Mouse (Mus musculus): Measurements from ENCODE around the gene Herpud1. TPM values are rescaled to one million over a fixed set of nuclear protein-coding genes. Genes with fewer than 3 reads are reported as not detected.
A peak's percentile ranks its signal among the peaks of the same experiment; 100 is the strongest.
"Not testable (repeated sequence)": the region's sequence is repeated elsewhere in the genome, so short reads cannot be mapped to it uniquely, and the experiment has no call there.

The Herpud1 gene
- total and polyA plus RNA-seq, 2 experiments = 421 to 575 TPM

DNA sequence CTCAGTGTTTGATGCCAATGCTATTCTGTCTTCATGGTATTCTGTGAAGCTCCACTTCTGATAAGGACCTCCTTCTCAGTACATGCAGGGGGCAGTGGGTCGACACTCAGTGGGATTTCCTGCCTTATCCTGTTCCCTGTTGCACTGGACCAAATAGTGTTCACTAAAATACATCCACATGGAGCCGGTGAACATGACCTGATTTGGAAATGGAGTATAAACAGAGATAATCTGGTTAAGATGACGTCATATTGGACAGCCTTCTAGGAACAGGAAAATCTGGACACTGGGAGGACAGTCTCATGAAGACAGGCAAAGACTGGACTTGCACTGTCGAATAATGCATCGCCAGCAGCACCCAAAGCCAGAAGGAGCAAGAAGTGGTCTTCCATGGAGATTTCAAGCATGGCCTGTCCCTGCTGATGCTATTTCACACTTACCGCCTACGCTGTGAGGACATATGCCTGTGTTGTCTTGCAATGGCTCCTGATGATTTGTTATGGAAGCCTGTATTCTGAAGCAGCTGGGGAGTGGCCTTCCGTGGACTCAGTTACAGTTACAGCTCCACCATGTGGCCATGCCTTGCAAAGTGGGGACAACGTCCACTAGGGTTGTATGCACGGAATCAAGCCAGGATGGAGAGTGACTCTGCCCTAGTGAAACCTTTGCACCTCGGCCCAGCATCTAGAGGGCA, 10.9 kb downstream of the Herpud1 start:
- Histone ChIP-seq H3K27me3 (ENCODE audit: control insufficient read depth, insufficient read depth, low read length) (no peaks in the 10 kb centered on the region), H3K4me1 (ENCODE audit: control insufficient read depth, insufficient read depth, low read length) (peaks cover 7% of the 10 kb centered on the region; the same call in 1 of the 2 replicates), H3K79me2 (ENCODE audit: control insufficient read depth, insufficient read depth, low read length) (no peaks in the 10 kb centered on the region), H3K27ac (replicated peaks; ENCODE audit: insufficient read depth, low read depth, low read length) (peak overlapping the region; percentile 5; the same call in 1 of the 2 replicates), H3K9ac (ENCODE audit: low read depth, low read length) (no peak overlapping the region), H3K36me3 (ENCODE audit: control insufficient read depth, insufficient read depth, low read length) (peaks cover 46% of the 10 kb centered on the region), H3K4me3 (ENCODE audit: insufficient read depth, low read depth, low read length) (no peak overlapping the region)
- DNase-seq (ENCODE audit: extremely low read depth, low read depth, low spot score) = peak; percentile 90
- 14% methylated on average over 11 of the region's 11 CpGs for WGBS
- TF ChIP-seq CTCF (IDR thresholded peaks at IDR 0.05; ENCODE audit: low read depth, low read length) (peak; percentile 91), POLR2A (IDR thresholded peaks at IDR 0.05; ENCODE audit: extremely low read depth, insufficient read depth, low read length) (no peak)

DNA sequence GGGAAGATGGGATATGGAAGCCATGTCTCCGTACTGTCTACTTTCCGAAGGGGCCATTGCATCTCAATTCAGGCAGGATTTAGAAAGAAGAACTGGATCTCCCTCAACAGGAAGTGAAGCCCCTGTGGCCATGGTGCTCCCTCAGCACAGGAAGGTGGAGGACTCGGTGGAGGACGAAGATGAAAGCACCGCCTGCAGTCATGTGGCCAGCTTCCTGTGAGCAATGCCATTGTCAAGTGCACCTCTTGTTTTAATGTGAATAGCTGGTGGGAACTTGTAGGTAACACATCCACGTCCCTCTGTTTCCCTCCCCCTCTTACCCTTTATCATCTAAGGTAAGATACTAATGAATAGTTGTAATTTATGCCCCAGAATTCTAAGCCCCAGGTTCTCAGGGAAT, 12.3 kb downstream of the Herpud1 start:
- H3K4me1 ChIP-seq (ENCODE audit: control insufficient read depth, insufficient read depth, low read length) = peaks cover 2% of the 10 kb centered on the region; the same call in 1 of the 2 replicates
- no peak for DNase-seq (ENCODE audit: extremely low read depth, low read depth, low spot score)
- 70% methylated on average over 6 of the region's 6 CpGs for WGBS
- no peak overlapping the region for H3K9ac ChIP-seq (ENCODE audit: low read depth, low read length)
- H3K27me3 ChIP-seq (ENCODE audit: control insufficient read depth, insufficient read depth, low read length) = no peaks in the 10 kb centered on the region
- no peak overlapping the region; the same call in 1 of the 2 replicates for H3K27ac ChIP-seq (replicated peaks; ENCODE audit: insufficient read depth, low read depth, low read length)
- H3K36me3 ChIP-seq (ENCODE audit: control insufficient read depth, insufficient read depth, low read length) = peaks cover 33% of the 10 kb centered on the region
- H3K79me2 ChIP-seq (ENCODE audit: control insufficient read depth, insufficient read depth, low read length) = no peaks in the 10 kb centered on the region
- TF ChIP-seq CTCF (IDR thresholded peaks at IDR 0.05; ENCODE audit: low read depth, low read length) = no peak
- no peak for TF ChIP-seq POLR2A (IDR thresholded peaks at IDR 0.05; ENCODE audit: extremely low read depth, insufficient read depth, low read length)
- H3K4me3 ChIP-seq (ENCODE audit: insufficient read depth, low read depth, low read length) = no peak overlapping the region

DNA sequence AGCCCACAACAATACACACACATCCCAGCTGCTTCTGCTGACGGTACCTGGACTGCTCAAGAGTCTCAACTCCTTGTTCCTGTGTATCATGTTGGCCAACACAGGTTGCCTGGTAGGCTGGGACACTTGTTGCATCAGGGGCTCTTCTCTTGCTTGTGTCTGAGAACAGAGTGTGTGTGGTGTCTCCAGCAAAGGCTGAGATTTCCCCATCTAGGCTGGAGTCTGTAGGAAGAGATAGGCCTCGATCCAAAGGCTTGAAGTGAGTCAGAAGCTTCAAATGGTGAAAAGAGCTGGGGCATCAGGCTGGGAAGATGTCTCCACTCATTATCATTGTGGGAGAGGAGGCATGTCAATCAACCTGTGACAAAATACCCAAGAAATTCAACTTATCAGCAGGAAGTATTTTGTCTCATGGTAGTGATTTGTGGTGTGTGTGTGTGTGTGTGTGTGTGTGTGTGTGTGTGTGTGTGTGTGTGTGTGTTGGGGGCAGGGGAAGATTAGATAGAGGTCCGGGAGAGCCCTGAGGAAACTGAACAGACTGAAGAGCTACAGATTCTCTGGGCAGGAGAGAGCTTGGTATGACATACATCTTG, 13.2 kb downstream of the Herpud1 start:
- WGBS = 63% methylated on average over 3 of the region's 3 CpGs
- peak; percentile 60 for DNase-seq (ENCODE audit: extremely low read depth, low read depth, low spot score)

DNA sequence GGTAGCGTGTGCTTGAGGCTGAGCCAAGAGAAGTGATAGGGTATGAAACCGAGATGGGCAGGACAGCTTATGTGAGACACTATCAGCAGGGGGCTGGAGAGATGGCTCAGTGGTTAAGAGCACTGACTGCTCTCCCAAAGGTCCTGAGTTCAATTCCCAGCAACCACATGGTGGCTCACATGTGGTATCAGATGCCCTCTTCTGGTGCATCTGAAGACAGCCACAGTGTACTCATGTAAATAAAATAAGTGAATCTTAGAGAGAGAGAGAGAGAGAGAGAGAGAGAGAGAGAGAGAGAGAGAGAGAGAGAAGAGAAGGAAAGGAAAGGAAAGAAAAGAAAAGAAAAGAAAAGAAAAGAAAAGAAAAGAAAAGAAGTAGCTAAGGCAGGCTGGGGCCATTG, 13.7 kb downstream of the Herpud1 start:
- not testable (repeated sequence) for H3K79me2 ChIP-seq (ENCODE audit: control insufficient read depth, insufficient read depth, low read length); H3K27me3 ChIP-seq (ENCODE audit: control insufficient read depth, insufficient read depth, low read length); H3K4me3 ChIP-seq (ENCODE audit: insufficient read depth, low read depth, low read length); H3K9ac ChIP-seq (ENCODE audit: low read depth, low read length); H3K27ac ChIP-seq (replicated peaks; ENCODE audit: insufficient read depth, low read depth, low read length); H3K4me1 ChIP-seq (ENCODE audit: control insufficient read depth, insufficient read depth, low read length)
- H3K36me3 ChIP-seq (ENCODE audit: control insufficient read depth, insufficient read depth, low read length) = peaks cover 19% of the 10 kb centered on the region
- DNase-seq (ENCODE audit: extremely low read depth, low read depth, low spot score) = peak; percentile 62
- peak; percentile 22 for TF ChIP-seq CTCF (IDR thresholded peaks at IDR 0.05; ENCODE audit: low read depth, low read length)
- 54% methylated on average over 2 of the region's 2 CpGs for WGBS

More for the DNA sequence above, 13.2 kb downstream of the Herpud1 start:
- Histone ChIP-seq H3K36me3 (ENCODE audit: control insufficient read depth, insufficient read depth, low read length) (peaks cover 24% of the 10 kb centered on the region), H3K79me2 (ENCODE audit: control insufficient read depth, insufficient read depth, low read length) (no peaks in the 10 kb centered on the region), H3K4me3 (ENCODE audit: insufficient read depth, low read depth, low read length) (no peak overlapping the region), H3K9ac (ENCODE audit: low read depth, low read length) (no peak overlapping the region), H3K27me3 (ENCODE audit: control insufficient read depth, insufficient read depth, low read length) (no peaks in the 10 kb centered on the region), H3K4me1 (ENCODE audit: control insufficient read depth, insufficient read depth, low read length) (peaks cover 2% of the 10 kb centered on the region; the same call in 1 of the 2 replicates), H3K27ac (replicated peaks; ENCODE audit: insufficient read depth, low read depth, low read length) (no peak overlapping the region)
- TF ChIP-seq CTCF (IDR thresholded peaks at IDR 0.05; ENCODE audit: low read depth, low read length) (no peak), POLR2A (IDR thresholded peaks at IDR 0.05; ENCODE audit: extremely low read depth, insufficient read depth, low read length) (no peak)

DNA sequence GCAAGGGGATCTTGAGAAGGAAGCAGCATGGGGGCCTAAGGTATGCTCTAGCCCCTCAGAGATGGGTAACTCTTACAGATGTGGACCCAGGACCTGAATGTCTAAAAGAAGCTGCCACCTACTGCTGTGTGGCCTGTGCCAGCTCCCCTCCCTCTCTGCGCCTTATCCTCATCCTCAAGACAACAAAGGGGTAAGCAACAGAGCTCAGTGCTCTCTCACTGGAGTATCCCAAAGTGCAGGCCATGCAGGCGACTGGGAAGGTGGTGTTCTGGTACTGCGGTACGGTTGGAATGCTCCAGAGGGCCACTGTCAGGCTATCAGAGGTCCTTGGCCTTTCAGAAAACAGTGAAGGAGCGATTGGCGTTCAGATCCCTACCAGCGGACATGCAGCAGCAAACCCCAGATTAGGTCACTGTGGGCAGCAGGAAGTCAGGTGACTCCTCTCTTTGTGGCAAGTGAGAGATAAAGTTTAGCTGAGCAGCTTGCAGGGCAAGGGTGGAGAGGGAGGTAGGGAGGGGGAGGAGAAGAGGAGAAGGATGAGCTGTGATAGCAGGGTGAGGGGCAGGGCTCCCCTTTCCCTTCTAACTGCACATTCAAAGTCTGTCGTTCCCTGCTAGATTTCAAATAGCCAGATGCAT, 22.3 kb downstream of the Herpud1 start:
- no peaks in the 10 kb centered on the region for H3K79me2 ChIP-seq (ENCODE audit: control insufficient read depth, insufficient read depth, low read length)
- TF ChIP-seq POLR2A (IDR thresholded peaks at IDR 0.05; ENCODE audit: extremely low read depth, insufficient read depth, low read length) = no peak
- no peak for TF ChIP-seq CTCF (IDR thresholded peaks at IDR 0.05; ENCODE audit: low read depth, low read length)
- no peaks in the 10 kb centered on the region for H3K36me3 ChIP-seq (ENCODE audit: control insufficient read depth, insufficient read depth, low read length)
- DNase-seq (ENCODE audit: extremely low read depth, low read depth, low spot score) = no peak
- H3K4me3 ChIP-seq (ENCODE audit: insufficient read depth, low read depth, low read length) = no peak overlapping the region
- H3K27ac ChIP-seq (replicated peaks; ENCODE audit: insufficient read depth, low read depth, low read length) = no peak overlapping the region
- no peak overlapping the region for H3K9ac ChIP-seq (ENCODE audit: low read depth, low read length)
- no peaks in the 10 kb centered on the region for H3K27me3 ChIP-seq (ENCODE audit: control insufficient read depth, insufficient read depth, low read length)
- 71% methylated on average over 8 of the region's 8 CpGs for WGBS
- no peaks in the 10 kb centered on the region for H3K4me1 ChIP-seq (ENCODE audit: control insufficient read depth, insufficient read depth, low read length)

Data from liver, adult 2 months (tissue).